Mouse (Mus musculus) left cerebral cortex, postnatal 4 days (tissue): ENCODE results near the gene Rorc. TPM values are rescaled to one million over a fixed set of nuclear protein-coding genes. Genes with fewer than 3 reads are reported as not detected.

Source experiments
- DNase-seq: peaks from one replicate; pipeline ENCODE4 v3.0.0-alpha.2; 2022
- intact Hi-C: fragments of 180-260 bp; cut with DNase I; formaldehyde crosslinking; loops from one replicate; pipeline ENCODE4 v1.15.1; 2025
- total RNA-seq, 2 experiments: library from RNA; stranded (reverse); gene quantifications; 2 replicates each; pipeline ENCODE4 v1.2.3; 2021

Gene Rorc
- total RNA-seq = under 1 TPM in 1 of 2 experiments, not detected in 1; 0.16 TPM

GRCm38 (mm10) chr3:94372641-94373040, at the start of gene Rorc:
Gene Rorc (plus strand): TSS chr3:94372794.
- peak; percentile 36 for DNase-seq
- intact Hi-C loops = no loop called here

- intact Hi-C loops = no loop called here
- no peak for DNase-seq
Observed at GRCm38 (mm10) chr3:94328681-94329080, 43.9 kb upstream of the Rorc start.

GRCm38 (mm10) chr3:94334442-94334841, 38.2 kb upstream of the Rorc start:
- intact Hi-C loops = no loop called here
- DNase-seq = no peak

GRCm38 (mm10) chr3:94338522-94338921, 34.1 kb upstream of the Rorc start:
- intact Hi-C loops = no loop called here
- no peak for DNase-seq

- DNase-seq = peak; percentile 77
- intact Hi-C loops = no loop called here
Observed at GRCm38 (mm10) chr3:94341959-94342422, 30.6 kb upstream of the Rorc start, which contains the start of gene Them5. Gene Them5 (plus strand): TSS chr3:94342099.

- DNase-seq = no peak
- intact Hi-C loops = no loop called here
Observed at GRCm38 (mm10) chr3:94342552-94342951, 30.0 kb upstream of the Rorc start.

- intact Hi-C loops = no loop called here
- no peak for DNase-seq
Observed at GRCm38 (mm10) chr3:94344182-94344581, 28.4 kb upstream of the Rorc start.

- no peak for DNase-seq
- intact Hi-C loops = no loop called here
Observed at GRCm38 (mm10) chr3:94344897-94345296, 27.7 kb upstream of the Rorc start.

- no peak for DNase-seq
- intact Hi-C loops = no loop called here
Observed at GRCm38 (mm10) chr3:94348146-94348545, 24.4 kb upstream of the Rorc start.

- DNase-seq = peak; percentile 49
- intact Hi-C loops = loop anchor here (10.0 kb wide), 1 partner anchor 84 kb away; the partner anchor contains the start of genes Mrpl9 and Oaz3
Observed at GRCm38 (mm10) chr3:94360812-94361211, 11.8 kb upstream of the Rorc start.

- intact Hi-C loops = loop anchor here (10.0 kb wide), 1 partner anchor 83 kb away; the partner anchor contains the start of genes Mrpl9 and Oaz3
- no peak for DNase-seq
Observed at GRCm38 (mm10) chr3:94362138-94362537, 10.5 kb upstream of the Rorc start, which contains the start of gene C2cd4d. Gene C2cd4d (plus strand): TSS chr3:94362438.

GRCm38 (mm10) chr3:94363291-94364153, 9.1 kb upstream of the Rorc start:
- intact Hi-C loops = loop anchor here (10.0 kb wide), 1 partner anchor 81 kb away; the partner anchor contains the start of genes Mrpl9 and Oaz3
- peak; percentile 68 for DNase-seq

- intact Hi-C loops = loop anchor here (10.0 kb wide), 1 partner anchor 81 kb away; the partner anchor contains the start of genes Mrpl9 and Oaz3
- peak; percentile 47 for DNase-seq
Observed at GRCm38 (mm10) chr3:94364154-94364526, 8.5 kb upstream of the Rorc start.

GRCm38 (mm10) chr3:94366761-94367160, 5.8 kb upstream of the Rorc start:
- DNase-seq = peak; percentile 77
- intact Hi-C loops = loop anchor here (10.0 kb wide), 1 partner anchor 78 kb away; the partner anchor contains the start of genes Mrpl9 and Oaz3

GRCm38 (mm10) chr3:94367511-94367910, 5.1 kb upstream of the Rorc start:
- intact Hi-C loops = loop anchor here (10.0 kb wide), 1 partner anchor 77 kb away; the partner anchor contains the start of genes Mrpl9 and Oaz3
- no peak for DNase-seq

GRCm38 (mm10) chr3:94368631-94369030, 4.0 kb upstream of the Rorc start:
- intact Hi-C loops = loop anchor here (10.0 kb wide), 1 partner anchor 76 kb away; the partner anchor contains the start of genes Mrpl9 and Oaz3
- no peak for DNase-seq

- intact Hi-C loops = loop anchor here (10.0 kb wide), 1 partner anchor 75 kb away; the partner anchor contains the start of genes Mrpl9 and Oaz3
- no peak for DNase-seq
Observed at GRCm38 (mm10) chr3:94369709-94370108, 2.9 kb upstream of the Rorc start.

GRCm38 (mm10) chr3:94371637-94372036, 957 bp upstream of the Rorc start:
- DNase-seq = peak; percentile 95
- intact Hi-C loops = no loop called here

GRCm38 (mm10) chr3:94372038-94372437, 556 bp upstream of the Rorc start:
- intact Hi-C loops = no loop called here
- DNase-seq = no peak

GRCm38 (mm10) chr3:94373090-94373489, 496 bp downstream of the Rorc start:
- intact Hi-C loops = no loop called here
- DNase-seq = peak; percentile 45

- peak; percentile 91 for DNase-seq
- intact Hi-C loops = no loop called here
Observed at GRCm38 (mm10) chr3:94373597-94374011, 1.0 kb downstream of the Rorc start.
